Mouse (Mus musculus): ENCODE measurements at regions not wholly inside any gene's neighbourhood (a gene's known extent, or its start where the extent isn't known, plus 50 kb on each side); places are given as distances from the start of the nearest gene placed in this dataset.

DNA sequence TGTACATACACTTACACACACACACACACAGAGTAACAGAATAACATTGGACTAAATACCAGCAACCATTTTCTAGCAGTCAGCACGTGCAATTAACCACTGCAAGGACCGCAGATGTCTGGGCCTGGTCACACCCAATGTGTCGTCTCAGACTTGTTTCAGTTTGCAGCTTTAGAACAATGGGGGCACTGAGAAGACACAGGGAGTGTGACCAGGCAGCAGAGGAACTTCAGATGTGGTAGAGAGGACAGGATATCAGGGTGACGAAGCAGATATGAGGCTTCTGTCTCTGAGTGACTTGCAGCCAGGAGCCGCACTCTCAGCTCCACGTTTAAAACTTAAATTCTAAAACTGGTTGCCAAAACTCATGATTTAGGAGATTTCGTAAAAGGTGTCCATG is 183.9 kb upstream of the Spdye4c start:
- TF ChIP-seq CHD2 (IDR thresholded peaks at IDR 0.05; ENCODE audit: low read depth, low read length) (no peak), ZC3H11A (IDR thresholded peaks at IDR 0.05; ENCODE audit: borderline replicate concordance, low read depth, low read length) (no peak), HCFC1 (IDR thresholded peaks at IDR 0.05; ENCODE audit: borderline replicate concordance, insufficient read depth, low read length) (no peak), ZNF384 (IDR thresholded peaks at IDR 0.05; ENCODE audit: low read depth, low read length) (no peak), MAFK (IDR thresholded peaks at IDR 0.05; ENCODE audit: insufficient read depth, low read depth, low read length) (no peak)
